Mouse (Mus musculus): ENCODE measurements around the gene Olfr223.

DNA sequence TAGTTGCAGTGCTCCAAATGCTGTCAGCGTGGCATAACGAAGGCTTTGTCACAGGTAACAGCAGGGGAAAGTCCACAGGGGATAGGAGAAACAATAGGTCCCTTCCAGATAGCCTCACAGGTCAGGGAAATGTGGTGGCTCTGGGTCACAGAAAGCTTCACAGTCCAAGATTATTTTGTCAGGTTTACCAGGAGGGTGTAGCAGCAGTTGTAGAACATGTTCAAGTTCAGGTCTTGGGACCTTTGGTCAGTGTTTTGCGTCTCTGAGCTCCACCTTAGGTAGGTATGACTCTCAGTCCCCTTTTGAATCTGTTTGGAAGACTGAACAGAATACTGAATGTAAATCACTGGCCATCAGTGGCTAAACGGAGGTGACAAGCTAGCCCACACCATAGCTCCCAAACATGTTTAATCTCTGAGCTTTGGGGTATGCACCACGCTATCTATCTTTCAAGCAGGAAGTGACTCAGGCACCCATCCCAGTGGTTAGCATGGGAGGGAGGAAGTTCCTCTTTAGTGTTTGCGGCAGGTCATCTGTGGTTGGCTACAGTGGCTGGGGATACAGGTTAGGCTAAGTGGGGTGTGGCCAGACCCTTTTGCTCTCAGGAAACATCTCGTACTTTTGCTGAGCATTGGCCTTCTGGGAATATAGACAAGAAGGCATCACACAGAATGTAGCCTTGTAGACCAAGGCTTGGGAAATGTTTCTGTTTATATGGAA is 43.8 kb upstream of the Olfr223 start:
- TF ChIP-seq POLR2A (IDR thresholded peaks at IDR 0.05; ENCODE audit: extremely low read depth, insufficient read depth, low read length) (no peak), CTCF (IDR thresholded peaks at IDR 0.05; ENCODE audit: low read depth, low read length) (no peak)
